Mouse (Mus musculus) hindbrain, postnatal 0 days (tissue): ENCODE data around the gene Pik3cb. TPM values are rescaled to one million over a fixed set of nuclear protein-coding genes. Genes with fewer than 3 reads are reported as not detected.

Source experiments
- ATAC-seq: fragments of 200-750 bp; cut with Nextera tagmentation; 2 replicates; pipeline ENCODE4 v1.8.0; 2017; ENCODE audit warnings: mild to moderate bottlenecking, moderate TSS enrichment, moderate library complexity
- DNase-seq: peaks from one replicate; pipeline ENCODE4 v3.0.0-alpha.2; 2015; ENCODE audit warnings: low spot score
- H3K27ac ChIP-seq: fragments of 300-500 bp; sonication (generic); 2 replicates; pipeline ENCODE4 v1.5.1; 2014; ENCODE audit warnings: mild to moderate bottlenecking
- H3K27me3 ChIP-seq: fragments of 300-500 bp; sonication (generic); 2 replicates; pipeline ENCODE4 v1.6.1; 2014; ENCODE audit warnings: low read length, mixed read lengths; ENCODE audit not compliant: insufficient read depth
- H3K36me3 ChIP-seq: fragments of 300-500 bp; sonication (generic); 2 replicates; pipeline ENCODE4 v1.6.1; 2014; ENCODE audit warnings: low read length, mixed read lengths; ENCODE audit not compliant: insufficient read depth
- H3K4me1 ChIP-seq: fragments of 300-500 bp; sonication (generic); 2 replicates; pipeline ENCODE4 v1.6.1; 2014; ENCODE audit warnings: antibody characterized with exemption, low read length, mixed read lengths; ENCODE audit not compliant: insufficient read depth
- H3K4me2 ChIP-seq: fragments of 300-500 bp; sonication (generic); 2 replicates; pipeline ENCODE4 v1.6.1; 2014; ENCODE audit warnings: low read depth, mild to moderate bottlenecking, low read length, moderate library complexity, mixed read lengths
- H3K4me3 ChIP-seq: fragments of 300-500 bp; sonication (generic); 2 replicates; pipeline ENCODE4 v1.5.1; 2014; ENCODE audit warnings: low read length
- H3K9ac ChIP-seq: fragments of 300-500 bp; sonication (generic); replicated peaks from 2 replicates; pipeline ENCODE4 v1.6.1; 2014; ENCODE audit warnings: mild to moderate bottlenecking, low read length, moderate library complexity, mixed read lengths
- H3K9me3 ChIP-seq: fragments of 300-500 bp; sonication (generic); 2 replicates; pipeline ENCODE4 v1.6.1; 2016; ENCODE audit warnings: low read length, mixed read lengths
- CTCF ChIP-seq: IDR thresholded peaks from 2 replicates; pipeline ENCODE4 v1.5.1; 2016; ENCODE audit warnings: antibody characterized with exemption, control low read depth, low read depth
- WGBS: fragments of 180-500 bp; shearing (Covaris S2); extraction: QIAGEN DNeasy Blood & Tissue Kit; methylation state at CpG from one replicate; pipeline ENCODE4 v1.1.7; 2014; 5-methylcytosine and 5-hydroxymethylcytosine counted together
- polyA plus RNA-seq: library from polyadenylated mRNA; unstranded; fragments of >200 nt; fragmentation: Nextera tagmentation; extraction: Ambion mirVana; gene quantifications from 2 replicates; pipeline ENCODE4 v1.2.1, GENCODE M21; 2015
- total RNA-seq: library from RNA; depleted of rRNA; stranded (reverse); fragments of >200 nt; gene quantifications from 2 replicates; pipeline ENCODE4 v1.2.3, GENCODE M21; 2014

The Pik3cb gene
- total and polyA plus RNA-seq, 2 experiments from 2014 or later = 3.5 to 4.9 TPM

GRCm38 (mm10) chr9:99042641-99043040 lies 97.8 kb downstream of the Pik3cb start:
- H3K27me3 ChIP-seq = no peaks in the 10 kb centered on the region
- no peak for TF ChIP-seq CTCF
- H3K36me3 ChIP-seq = peaks cover 10% of the 10 kb centered on the region; the same call in 1 of the 2 replicates
- H3K9me3 ChIP-seq = no peaks in the 10 kb centered on the region
- H3K4me3 ChIP-seq = no peak overlapping the region
- no peak overlapping the region for H3K4me2 ChIP-seq
- no peak for DNase-seq
- no peak overlapping the region for H3K9ac ChIP-seq
- 85% methylated on average over 4 of the region's 4 CpGs for WGBS
- ATAC-seq = no peak
- H3K27ac ChIP-seq = no peak overlapping the region
- no peaks in the 10 kb centered on the region for H3K4me1 ChIP-seq

DNA sequence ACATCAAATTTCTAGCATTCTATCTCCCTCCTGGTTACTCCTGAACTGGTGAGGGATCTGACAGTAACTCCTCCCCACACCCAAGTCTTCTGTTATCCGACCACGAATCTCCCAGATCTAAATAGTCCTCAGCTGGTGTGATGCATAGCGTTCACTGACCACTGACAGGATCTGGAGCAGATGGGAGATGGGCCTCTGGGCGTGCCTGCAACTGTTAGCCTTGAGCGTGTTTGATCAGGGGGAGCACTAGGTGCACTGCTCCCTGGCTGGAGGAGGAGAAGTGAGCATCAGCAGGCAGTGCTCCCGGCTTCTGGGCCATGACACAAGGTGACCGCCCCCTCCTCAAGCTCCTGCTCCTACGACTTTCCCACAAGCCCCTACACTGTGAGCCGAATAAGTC lies 98.4 kb downstream of the Pik3cb start:
- TF ChIP-seq CTCF = no peak
- H3K4me2 ChIP-seq = no peak overlapping the region
- H3K27ac ChIP-seq = no peak overlapping the region
- H3K4me3 ChIP-seq = no peak overlapping the region
- DNase-seq (no peak), ATAC-seq (no peak)
- H3K4me1 ChIP-seq = no peaks in the 10 kb centered on the region
- H3K36me3 ChIP-seq = peaks cover 10% of the 10 kb centered on the region; the same call in 1 of the 2 replicates
- 76% methylated on average over 9 of the region's 9 CpGs for WGBS
- no peak overlapping the region for H3K9ac ChIP-seq
- H3K27me3 ChIP-seq = no peaks in the 10 kb centered on the region
- H3K9me3 ChIP-seq = no peaks in the 10 kb centered on the region

GRCm38 (mm10) chr9:99035575-99035974 lies 104.8 kb downstream of the Pik3cb start, which contains the start of gene Gm1123:
Gm1123 (minus strand) TSS chr9:99035715.
- H3K4me3 ChIP-seq = no peak within 1 kb of the TSS
- DNase-seq = no peak
- TF ChIP-seq CTCF = no peak
- H3K4me2 ChIP-seq = no peak within 1 kb of the TSS
- peaks cover 7% of the 10 kb centered on the region; the same call in 1 of the 2 replicates for H3K36me3 ChIP-seq
- no peaks in the 10 kb centered on the region for H3K27me3 ChIP-seq
- H3K9me3 ChIP-seq = no peaks in the 10 kb centered on the region
- no peak within 1 kb of the TSS for H3K27ac ChIP-seq
- ATAC-seq = no peak
- 85% methylated on average over 12 of the region's 12 CpGs for WGBS
- no peaks in the 10 kb centered on the region for H3K4me1 ChIP-seq
- H3K9ac ChIP-seq = no peak within 1 kb of the TSS

DNA sequence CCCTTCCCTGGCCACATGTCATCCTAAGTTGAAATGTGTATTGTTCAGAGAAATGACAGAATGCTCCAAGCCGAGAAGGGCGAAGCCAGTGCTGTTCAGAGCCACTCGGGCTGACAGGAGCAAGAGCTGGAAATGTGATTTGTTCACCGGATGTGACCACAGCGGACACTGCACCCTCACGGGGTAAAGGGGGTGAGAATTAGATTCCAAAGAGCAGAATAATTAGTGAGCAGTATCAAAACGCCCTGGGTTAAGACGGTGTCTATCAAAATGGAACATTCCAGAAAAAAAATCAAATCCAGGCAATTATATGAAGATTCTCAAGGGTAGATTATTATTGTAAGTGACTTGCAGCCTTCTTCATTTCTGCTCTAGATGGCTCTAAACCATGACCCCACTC lies 106.3 kb downstream of the Pik3cb start:
- no peak overlapping the region for H3K9ac ChIP-seq
- TF ChIP-seq CTCF = no peak
- ATAC-seq = peak; percentile 68; the same call in 1 of the 2 replicates
- no peak overlapping the region for H3K4me3 ChIP-seq
- no peaks in the 10 kb centered on the region for H3K4me1 ChIP-seq
- H3K36me3 ChIP-seq = no peaks in the 10 kb centered on the region; the same call in 1 of the 2 replicates
- DNase-seq = no peak
- H3K27me3 ChIP-seq = no peaks in the 10 kb centered on the region
- 72% methylated on average over 8 of the region's 8 CpGs for WGBS
- no peaks in the 10 kb centered on the region for H3K9me3 ChIP-seq
- H3K4me2 ChIP-seq = no peak overlapping the region
- no peak overlapping the region for H3K27ac ChIP-seq

- 85% methylated on average over 8 of the region's 8 CpGs for WGBS
- DNase-seq (no peak), ATAC-seq (no peak)
Observed at GRCm38 (mm10) chr9:99032031-99032430, 108.4 kb downstream of the Pik3cb start.

GRCm38 (mm10) chr9:99021751-99022150 lies 118.7 kb downstream of the Pik3cb start:
- no peak for TF ChIP-seq CTCF
- H3K9ac ChIP-seq = no peak overlapping the region
- ATAC-seq = no peak
- WGBS = 88% methylated on average over 4 of the region's 4 CpGs
- H3K4me1 ChIP-seq = no peaks in the 10 kb centered on the region
- no peak overlapping the region for H3K4me3 ChIP-seq
- H3K27ac ChIP-seq = no peak overlapping the region
- H3K27me3 ChIP-seq = no peaks in the 10 kb centered on the region
- no peaks in the 10 kb centered on the region for H3K9me3 ChIP-seq
- H3K36me3 ChIP-seq = no peaks in the 10 kb centered on the region
- no peak overlapping the region for H3K4me2 ChIP-seq
- DNase-seq = no peak

More at GRCm38 (mm10) chr9:99032031-99032430, 108.4 kb downstream of the Pik3cb start:
- Histone ChIP-seq H3K4me1 (no peaks in the 10 kb centered on the region), H3K9me3 (no peaks in the 10 kb centered on the region), H3K27me3 (no peaks in the 10 kb centered on the region), H3K36me3 (no peaks in the 10 kb centered on the region), H3K4me3 (no peak overlapping the region), H3K4me2 (no peak overlapping the region), H3K9ac (no peak overlapping the region), H3K27ac (no peak overlapping the region)
- no peak for TF ChIP-seq CTCF

DNA sequence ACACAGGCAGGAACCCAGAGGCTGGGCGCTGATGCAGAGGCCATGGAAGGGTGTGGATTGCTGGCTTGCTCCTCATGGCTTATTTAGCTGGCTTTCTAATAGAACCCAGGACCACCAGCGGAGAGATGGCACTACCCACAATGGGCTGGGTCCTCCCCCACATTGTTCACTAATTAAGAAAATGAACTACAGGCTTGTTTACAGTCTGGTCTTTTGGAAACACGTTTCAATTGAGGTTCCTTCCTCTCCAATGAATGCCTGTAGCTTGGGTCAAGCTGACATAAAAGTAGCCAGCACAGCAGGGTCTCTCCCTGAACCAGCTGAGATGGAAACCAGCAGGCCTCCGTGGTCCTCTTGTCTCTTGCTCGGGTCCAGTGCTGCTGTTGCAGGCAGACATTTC lies 119.3 kb downstream of the Pik3cb start:
- DNase-seq (no peak), ATAC-seq (no peak)
- no peak overlapping the region for H3K27ac ChIP-seq
- H3K4me3 ChIP-seq = no peak overlapping the region
- H3K27me3 ChIP-seq = no peaks in the 10 kb centered on the region
- TF ChIP-seq CTCF = no peak
- no peaks in the 10 kb centered on the region for H3K9me3 ChIP-seq
- H3K4me1 ChIP-seq = no peaks in the 10 kb centered on the region
- no peak overlapping the region for H3K9ac ChIP-seq
- H3K4me2 ChIP-seq = no peak overlapping the region
- 26% methylated on average over 5 of the region's 5 CpGs for WGBS
- no peaks in the 10 kb centered on the region for H3K36me3 ChIP-seq
